Comparison of ENCODE assay signal across 12 mouse cellular contexts in the genomic region with DNA sequence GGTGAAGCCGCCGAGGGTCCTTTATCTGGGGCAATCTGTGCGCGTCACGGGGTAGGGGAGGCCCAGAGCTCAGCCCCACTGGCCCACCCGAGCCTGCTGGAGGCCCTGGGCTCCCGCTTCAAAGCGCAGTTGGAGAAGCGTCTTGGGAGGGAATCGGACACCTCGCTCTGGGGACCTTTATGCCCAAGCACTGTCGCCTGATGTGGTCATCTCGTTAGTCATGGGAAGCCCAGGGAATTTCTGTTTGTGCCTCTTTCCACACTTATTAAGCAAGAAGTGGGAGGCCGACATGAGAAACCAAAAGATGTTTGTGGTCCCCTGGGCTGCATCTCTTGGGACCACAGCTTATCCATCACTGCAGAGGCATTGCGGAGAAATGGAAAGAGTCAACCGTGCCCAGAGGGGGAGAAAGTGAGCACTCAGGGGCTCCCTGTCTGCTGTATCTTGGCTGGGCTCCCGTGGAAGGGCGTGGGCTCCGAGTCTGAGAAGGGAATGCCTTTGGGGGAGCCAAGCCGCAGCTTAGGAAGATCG.
DNase-seq lines count a peak whose midpoint lies in the region; ATAC-seq and TF ChIP-seq lines count a peak whose summit lies in the region.
"Had no signal": no experiment of that assay in that cellular context is flagged by ENCODE, and none has a peak within 500 bp of the region (broad histone marks: within the 10 kb centered on the region; RNA-seq: fewer than 3 reads in every experiment).

No protein-coding gene starts in this region.

- H3K9me3 ChIP-seq in heart, postnatal 0 days (replicated peaks; ENCODE audit: control insufficient read depth, low read length): no peaks in the 10 kb centered on the region
- H3K9me3 ChIP-seq in E14TG2a.4 (ENCODE audit: low read length): no peaks in the 10 kb centered on the region
- H3K9me3 ChIP-seq in embryonic facial prominence, embryonic 13.5 days: no peaks in the 10 kb centered on the region
- H3K9me3 ChIP-seq in limb, embryonic 15.5 days: no peaks in the 10 kb centered on the region

- ATAC-seq in heart, postnatal 0 days (ENCODE audit: insufficient read depth, low read depth): no peak
- ATAC-seq in embryonic facial prominence, embryonic 13.5 days (ENCODE audit: insufficient number of reproducible peaks, insufficient read depth, low FRiP score, low TSS enrichment, low read depth): peak; percentile 60
- ATAC-seq in limb, embryonic 15.5 days (ENCODE audit: insufficient number of reproducible peaks, low FRiP score, low TSS enrichment, low read depth): 0 out of 2 replicates have a peak, but pooled peaks have one; percentile 31

- no peaks in the 10 kb centered on the region for H3K36me3 ChIP-seq in heart, postnatal 0 days (replicated peaks; ENCODE audit: control insufficient read depth, insufficient read depth, low read length)
- no peaks in the 10 kb centered on the region for H3K36me3 ChIP-seq in E14TG2a.4 (ENCODE audit: insufficient read depth, low read length)
- H3K36me3 ChIP-seq in embryonic facial prominence, embryonic 13.5 days: no peaks in the 10 kb centered on the region
- H3K36me3 ChIP-seq in limb, embryonic 15.5 days: no peaks in the 10 kb centered on the region

- TF ChIP-seq CTCF in heart, postnatal 0 days (IDR thresholded peaks at IDR 0.05; ENCODE audit: low read depth): no peak
- no peak for TF ChIP-seq CTCF in E14TG2a.4 (conservative IDR thresholded peaks at IDR 0.05; ENCODE audit: low read length)

- WGBS in heart, postnatal 0 days: 25% methylated on average over 21 of the region's 21 CpGs
- WGBS in embryonic facial prominence, embryonic 13.5 days: 3% methylated on average over 21 of the region's 21 CpGs
- 8% methylated on average over 21 of the region's 21 CpGs for WGBS in limb, embryonic 15.5 days

- H3K4me1 ChIP-seq in heart, postnatal 0 days (ENCODE audit: control insufficient read depth, insufficient read depth): no peaks in the 10 kb centered on the region
- peaks cover 18% of the 10 kb centered on the region for H3K4me1 ChIP-seq in E14TG2a.4 (replicated peaks; ENCODE audit: low read depth, low read length)
- H3K4me1 ChIP-seq in embryonic facial prominence, embryonic 13.5 days: peaks cover 75% of the 10 kb centered on the region
- H3K4me1 ChIP-seq in limb, embryonic 15.5 days: peaks cover 71% of the 10 kb centered on the region

- no peak overlapping the region for H3K4me3 ChIP-seq in heart, postnatal 0 days (ENCODE audit: low read depth, low read length)
- peak overlapping the region; percentile 43; the same call in 1 of the 2 replicates for H3K4me3 ChIP-seq in E14TG2a.4 (replicated peaks; ENCODE audit: low read length)
- peak overlapping the region; percentile 24 for H3K4me3 ChIP-seq in embryonic facial prominence, embryonic 13.5 days
- peak overlapping the region; percentile 30 for H3K4me3 ChIP-seq in limb, embryonic 15.5 days
- H3K4me3 ChIP-seq: left cerebral cortex, adult 2 months had no signal

- no peak overlapping the region for H3K27ac ChIP-seq in heart, postnatal 0 days (ENCODE audit: low read depth)
- peak overlapping the region; percentile 91 for H3K27ac ChIP-seq in embryonic facial prominence, embryonic 13.5 days
- peak overlapping the region; percentile 87 for H3K27ac ChIP-seq in limb, embryonic 15.5 days
- H3K27ac ChIP-seq: left cerebral cortex, adult 2 months had no signal

- no peak for TF ChIP-seq EP300 in heart, postnatal 0 days (IDR thresholded peaks at IDR 0.05; ENCODE audit: low read depth)

- H3K9ac ChIP-seq in heart, postnatal 0 days (replicated peaks; ENCODE audit: low read depth, low read length): no peak overlapping the region
- H3K9ac ChIP-seq in embryonic facial prominence, embryonic 13.5 days: peak overlapping the region; percentile 52; the same call in 1 of the 2 replicates
- 0 out of 2 replicates have a peak overlapping the region, but pooled peaks have one; percentile 20 for H3K9ac ChIP-seq in limb, embryonic 15.5 days

- DNase-seq in heart, postnatal 0 days (ENCODE audit: low spot score): no peak
- no peak for DNase-seq in heart, postnatal 4 days
- no peak for DNase-seq in ovary, postnatal 36 days (ENCODE audit: low spot score)
- DNase-seq in adrenal gland, postnatal 25 days: no peak
- DNase-seq in adrenal gland, postnatal 36 days: no peak
- DNase-seq: heart, postnatal 36 days; right cerebral cortex, postnatal 4 days; thymus, postnatal 36 days had no signal

- peak overlapping the region; percentile 11; the same call in 1 of the 2 replicates for H3K4me2 ChIP-seq in heart, postnatal 0 days (ENCODE audit: low read depth, low read length)
- H3K4me2 ChIP-seq in embryonic facial prominence, embryonic 13.5 days: peak overlapping the region; percentile 59
- peak overlapping the region; percentile 45 for H3K4me2 ChIP-seq in limb, embryonic 15.5 days

- H3K27me3 ChIP-seq in heart, postnatal 0 days (ENCODE audit: control insufficient read depth, insufficient read depth, low read length): peaks cover 38% of the 10 kb centered on the region
- peaks cover 39% of the 10 kb centered on the region for H3K27me3 ChIP-seq in E14TG2a.4 (ENCODE audit: insufficient read depth, low read length)
- peaks cover 24% of the 10 kb centered on the region for H3K27me3 ChIP-seq in embryonic facial prominence, embryonic 13.5 days
- peaks cover 17% of the 10 kb centered on the region for H3K27me3 ChIP-seq in limb, embryonic 15.5 days
